Mouse (Mus musculus): Measurements from ENCODE around the gene Dlst. TPM values are rescaled to one million over a fixed set of nuclear protein-coding genes. Genes with fewer than 3 reads are reported as not detected.

Dlst gene
- total RNA-seq, 2 experiments from 2014 or later, result 68.1 to 166 TPM

DNA sequence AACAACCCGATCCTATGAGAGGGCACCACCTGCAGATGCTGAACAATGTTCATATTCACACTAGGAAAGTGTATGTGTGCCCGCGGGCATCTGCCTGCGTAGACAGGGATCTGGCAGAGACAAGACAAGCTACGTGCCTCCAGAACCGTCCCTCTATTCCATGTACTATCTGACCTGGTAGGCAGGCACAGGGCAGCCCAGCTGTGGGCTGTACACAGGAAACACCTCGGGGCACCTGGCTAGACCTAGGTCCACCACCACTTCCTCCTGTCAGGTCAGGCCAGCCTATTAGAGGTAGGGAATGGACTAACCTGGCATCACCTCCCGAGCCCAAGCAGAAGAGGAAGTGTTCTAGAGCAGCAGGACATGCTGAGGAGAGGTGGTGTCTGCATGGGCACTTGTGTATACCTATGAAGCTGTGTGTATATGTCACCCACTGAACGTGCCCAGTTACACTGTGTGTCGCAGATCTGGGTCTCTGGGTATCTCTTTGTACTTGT lies 67.2 kb downstream of the Dlst start, which contains the start of gene Pgf:
Gene Pgf, minus strand, starts transcription at position 51 of the 500 bp plus-strand sequence.
- ATAC-seq (ENCODE audit: poor library complexity, severe bottlenecking), result peak; percentile 74

- ATAC-seq (ENCODE audit: poor library complexity, severe bottlenecking), result no peak
Observed at GRCm38 (mm10) chr12:85178294-85178693, 67.7 kb downstream of the Dlst start.

GRCm38 (mm10) chr12:85181475-85182344 lies 71.1 kb downstream of the Dlst start:
- no peak for ATAC-seq (ENCODE audit: poor library complexity, severe bottlenecking)

- no peak for ATAC-seq (ENCODE audit: poor library complexity, severe bottlenecking)
Observed at GRCm38 (mm10) chr12:85182345-85182643, 71.7 kb downstream of the Dlst start.

GRCm38 (mm10) chr12:85182898-85183297 lies 72.3 kb downstream of the Dlst start:
- ATAC-seq (ENCODE audit: poor library complexity, severe bottlenecking), result no peak

DNA sequence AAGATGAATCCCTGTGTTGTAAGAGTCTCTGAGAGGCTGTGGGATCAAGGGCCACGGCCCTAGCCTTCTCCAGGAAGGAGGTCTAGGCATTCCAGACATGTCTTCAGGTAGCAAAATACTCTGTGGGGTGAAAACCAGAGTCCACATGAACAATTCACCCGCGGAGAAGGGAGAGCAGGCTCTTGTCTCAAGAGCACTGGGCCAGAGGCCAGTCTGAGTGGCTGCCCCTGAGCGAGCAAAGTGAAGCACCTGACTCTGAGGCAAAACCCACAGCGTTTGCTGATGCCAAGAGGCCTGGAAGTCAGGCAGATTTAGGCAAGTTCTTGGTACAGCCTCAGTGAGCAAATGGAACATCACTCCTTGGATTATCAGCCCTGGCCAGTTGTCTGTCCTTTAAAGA lies 73.5 kb downstream of the Dlst start:
- no peak for ATAC-seq (ENCODE audit: poor library complexity, severe bottlenecking)

Other genes with a start within 250 kb of the Dlst start
- gene Ltbp2, start 234.3 kb upstream of the Dlst start, total RNA-seq (2015), result 0.11 TPM in 1 of 2 replicates, not detected in the other
- gene Ltbp2, start 234.3 kb upstream of the Dlst start, total RNA-seq (2017), result under 0.01 TPM in 1 of 2 replicates, not detected in the other
- gene Fcf1, start 139.9 kb upstream of the Dlst start, total RNA-seq (2015), result 98.7 and 109 TPM in 2 replicates
- 88.8 and 107 TPM in 2 replicates for gene Fcf1, start 139.9 kb upstream of the Dlst start, total RNA-seq (2017)
- 22.0 and 24.6 TPM in 2 replicates for gene Arel1, start 139.9 kb upstream of the Dlst start, total RNA-seq (2015)
- gene Arel1, start 139.9 kb upstream of the Dlst start, total RNA-seq (2017), result 34.3 and 34.4 TPM in 2 replicates
- 40.5 and 44.3 TPM in 2 replicates for gene Ylpm1, start 114.5 kb upstream of the Dlst start, total RNA-seq (2015)
- 31.0 and 35.2 TPM in 2 replicates for gene Ylpm1, start 114.5 kb upstream of the Dlst start, total RNA-seq (2017)
- gene Prox2, start 74 bp upstream of the Dlst start, total RNA-seq (2015), result 1.6 and 3.1 TPM in 2 replicates
- 2.0 and 6.0 TPM in 2 replicates for gene Prox2, start 74 bp upstream of the Dlst start, total RNA-seq (2017)
- 0.04 TPM in 1 of 2 replicates, not detected in the other for gene Rps6kl1, start 40.4 kb downstream of the Dlst start, total RNA-seq (2015)
- gene Rps6kl1, start 40.4 kb downstream of the Dlst start, total RNA-seq (2017), result 0.15 TPM in 1 of 2 replicates, not detected in the other
- gene Pgf, start 67.0 kb downstream of the Dlst start, total RNA-seq (2015), result 0.14 and 0.33 TPM in 2 replicates
- 0.18 TPM in 1 of 2 replicates, not detected in the other for gene Pgf, start 67.0 kb downstream of the Dlst start, total RNA-seq (2017)
- gene Eif2b2, start 108.6 kb downstream of the Dlst start, total RNA-seq (2015), result 26.4 and 33.8 TPM in 2 replicates
- 43.8 and 68.9 TPM in 2 replicates for gene Eif2b2, start 108.6 kb downstream of the Dlst start, total RNA-seq (2017)
- gene Mlh3, start 159.8 kb downstream of the Dlst start, total RNA-seq (2015), result 3.7 and 4.1 TPM in 2 replicates
- gene Mlh3, start 159.8 kb downstream of the Dlst start, total RNA-seq (2017), result 6.6 and 7.1 TPM in 2 replicates
- gene Acyp1, start 177.6 kb downstream of the Dlst start, total RNA-seq (2015), result 40.9 and 41.2 TPM in 2 replicates
- gene Acyp1, start 177.6 kb downstream of the Dlst start, total RNA-seq (2017), result 26.2 and 49.4 TPM in 2 replicates
- gene Zc2hc1c, start 177.8 kb downstream of the Dlst start, total RNA-seq (2015), result not detected in 2 replicates
- gene Zc2hc1c, start 177.8 kb downstream of the Dlst start, total RNA-seq (2017), result 0.04 TPM in 1 of 2 replicates, not detected in the other
- gene Nek9, start 228.5 kb downstream of the Dlst start, total RNA-seq (2015), result 40.9 TPM in 2 replicates
- 25.1 and 27.9 TPM in 2 replicates for gene Nek9, start 228.5 kb downstream of the Dlst start, total RNA-seq (2017)